Mouse (Mus musculus): ENCODE measurements around the gene Optn. TPM values are rescaled to one million over a fixed set of nuclear protein-coding genes. Genes with fewer than 3 reads are reported as not detected.
"Not testable (repeated sequence)": the region's sequence is repeated elsewhere in the genome, so short reads cannot be mapped to it uniquely, and the experiment has no call there.

Optn gene
- polyA plus RNA-seq, 1 experiment from 2014 or later: 7.6 TPM

DNA sequence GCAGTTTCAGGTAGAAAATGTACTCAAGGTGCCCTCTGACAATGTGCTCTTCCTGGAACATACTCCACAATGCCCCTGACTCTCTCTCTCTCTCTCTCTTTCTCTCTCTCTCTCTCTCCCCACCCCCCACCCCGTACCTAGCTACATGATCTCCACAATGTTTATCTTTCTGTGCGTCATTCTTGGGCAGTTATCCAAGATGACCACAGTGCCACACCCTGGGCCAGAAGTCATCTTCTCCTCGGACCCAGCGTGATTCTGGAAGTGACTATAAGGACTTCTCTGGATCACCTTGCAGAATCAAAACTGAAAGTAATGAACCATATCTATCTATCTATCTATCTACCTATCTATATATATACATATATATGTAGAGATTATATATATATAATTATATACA is 4.1 kb upstream of the Optn start:
- WGBS: 76% methylated on average over 4 of the region's 4 CpGs
- no peak overlapping the region for H3K4me3 ChIP-seq (ENCODE audit: low read length)
- H3K27ac ChIP-seq (ENCODE audit: low read depth, low read length): no peak overlapping the region
- no peaks in the 10 kb centered on the region for H3K4me1 ChIP-seq (ENCODE audit: control insufficient read depth, insufficient read depth, low read length)
- H3K9ac ChIP-seq (ENCODE audit: low read depth, low read length): no peak overlapping the region
- ATAC-seq (ENCODE audit: low FRiP score, low TSS enrichment): no peak
- H3K4me2 ChIP-seq (replicated peaks; ENCODE audit: low read depth, low read length): no peak overlapping the region
- no peaks in the 10 kb centered on the region for H3K36me3 ChIP-seq (ENCODE audit: control insufficient read depth, insufficient read depth, low read length)
- no peaks in the 10 kb centered on the region for H3K27me3 ChIP-seq (ENCODE audit: control insufficient read depth, insufficient read depth, low read length)
- no peaks in the 10 kb centered on the region for H3K9me3 ChIP-seq (ENCODE audit: control insufficient read depth, low read length)

DNA sequence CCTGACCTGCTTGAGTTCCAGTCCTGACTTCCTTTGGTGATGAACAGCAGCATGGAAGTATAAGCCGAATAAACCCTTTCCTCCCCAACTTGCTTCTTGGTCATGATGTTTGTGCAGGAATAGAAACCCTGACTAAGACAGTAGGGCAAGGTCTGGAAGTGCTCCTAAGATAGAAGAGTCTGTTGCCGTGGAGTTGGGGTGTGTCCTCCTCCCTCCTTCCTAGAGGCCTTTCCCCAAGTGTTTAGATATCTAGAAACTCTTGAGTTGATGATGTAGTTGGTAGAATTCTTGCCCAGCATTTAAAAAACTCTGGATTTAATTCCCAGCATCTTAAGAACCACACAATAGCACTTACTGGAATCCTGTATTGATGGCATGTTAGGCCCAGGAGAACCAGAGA is 3.4 kb upstream of the Optn start:
- H3K27me3 ChIP-seq (ENCODE audit: control insufficient read depth, insufficient read depth, low read length); H3K9ac ChIP-seq (ENCODE audit: low read depth, low read length); H3K27ac ChIP-seq (ENCODE audit: low read depth, low read length); ATAC-seq (ENCODE audit: low FRiP score, low TSS enrichment); H3K36me3 ChIP-seq (ENCODE audit: control insufficient read depth, insufficient read depth, low read length); H3K9me3 ChIP-seq (ENCODE audit: control insufficient read depth, low read length); H3K4me1 ChIP-seq (ENCODE audit: control insufficient read depth, insufficient read depth, low read length); H3K4me2 ChIP-seq (replicated peaks; ENCODE audit: low read depth, low read length); H3K4me3 ChIP-seq (ENCODE audit: low read length): not testable (repeated sequence)
- 88% methylated on average over 1 of the region's 2 CpGs for WGBS

DNA sequence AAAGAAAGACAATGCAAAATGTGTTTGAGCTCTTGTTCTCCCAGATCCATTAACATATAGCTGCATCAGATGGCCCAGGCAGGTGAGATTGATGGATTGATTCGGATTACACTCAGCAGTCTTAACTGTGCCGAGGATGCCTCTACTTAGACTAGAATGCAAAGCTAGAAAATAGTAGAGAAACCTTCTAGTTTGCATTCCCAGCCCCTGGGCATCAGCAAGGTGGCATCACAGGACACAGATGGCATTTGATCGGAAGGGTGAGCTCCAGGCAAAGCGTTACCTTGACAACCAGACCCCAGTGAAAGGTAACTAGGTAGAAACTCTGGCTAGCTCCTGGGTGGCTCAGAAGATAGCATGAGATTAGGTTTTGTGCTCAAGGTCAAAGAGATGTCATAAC is 396 bp upstream of the Optn start:
- H3K27ac ChIP-seq (ENCODE audit: low read depth, low read length): no peak overlapping the region
- peak; percentile 53 for ATAC-seq (ENCODE audit: low FRiP score, low TSS enrichment)
- H3K4me1 ChIP-seq (ENCODE audit: control insufficient read depth, insufficient read depth, low read length): no peaks in the 10 kb centered on the region
- 27% methylated on average over 4 of the region's 4 CpGs for WGBS
- H3K4me3 ChIP-seq (ENCODE audit: low read length): peak overlapping the region; percentile 57
- peak overlapping the region; percentile 5; the same call in 1 of the 2 replicates for H3K9ac ChIP-seq (ENCODE audit: low read depth, low read length)
- H3K36me3 ChIP-seq (ENCODE audit: control insufficient read depth, insufficient read depth, low read length): no peaks in the 10 kb centered on the region
- H3K27me3 ChIP-seq (ENCODE audit: control insufficient read depth, insufficient read depth, low read length): no peaks in the 10 kb centered on the region
- H3K9me3 ChIP-seq (ENCODE audit: control insufficient read depth, low read length): no peaks in the 10 kb centered on the region
- peak overlapping the region; percentile 90 for H3K4me2 ChIP-seq (replicated peaks; ENCODE audit: low read depth, low read length)

DNA sequence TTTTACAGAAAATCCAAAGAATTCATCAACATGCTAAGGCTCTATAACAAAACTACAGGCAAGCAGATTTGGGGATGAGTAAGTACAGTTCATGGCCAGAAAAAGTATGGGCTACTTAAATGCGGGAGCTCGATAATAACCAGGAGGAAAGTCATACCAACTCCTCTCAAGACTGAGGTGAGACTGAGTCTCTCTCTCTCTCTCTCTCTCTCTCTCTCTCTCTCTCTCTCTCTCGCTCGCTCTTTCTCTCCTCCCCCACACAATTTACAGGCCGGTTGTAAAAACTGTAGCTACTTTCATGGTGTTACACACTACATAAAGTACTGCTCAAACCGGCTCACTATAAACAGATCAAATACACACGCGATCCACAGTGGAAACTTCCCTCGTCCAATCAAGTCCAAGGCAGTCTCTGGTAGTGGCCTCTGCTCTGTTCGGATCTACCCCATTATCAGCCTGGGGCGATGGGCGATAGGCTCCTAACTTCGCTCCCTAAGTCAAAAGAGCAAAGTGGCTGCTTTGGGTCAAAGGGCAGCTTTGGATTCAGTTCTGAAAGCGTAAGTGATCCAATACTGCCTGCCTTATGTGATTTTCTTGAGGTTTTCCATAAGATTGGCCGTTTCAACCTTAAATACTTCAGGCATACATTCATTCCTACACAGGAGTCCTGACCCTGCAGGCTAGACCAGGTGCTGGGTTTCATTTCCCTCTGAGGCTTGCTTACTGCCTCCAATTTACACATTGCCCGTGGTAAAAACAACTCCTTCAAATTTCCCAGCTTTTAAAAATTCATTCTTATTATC is 1.2 kb downstream of the Optn start:
- no peaks in the 10 kb centered on the region for H3K36me3 ChIP-seq (ENCODE audit: control insufficient read depth, insufficient read depth, low read length)
- H3K9me3 ChIP-seq (ENCODE audit: control insufficient read depth, low read length): no peaks in the 10 kb centered on the region
- H3K4me1 ChIP-seq (ENCODE audit: control insufficient read depth, insufficient read depth, low read length): no peaks in the 10 kb centered on the region
- 27% methylated on average over 16 of the region's 16 CpGs for WGBS
- no peak overlapping the region for H3K27ac ChIP-seq (ENCODE audit: low read depth, low read length)
- no peak overlapping the region for H3K9ac ChIP-seq (ENCODE audit: low read depth, low read length)
- H3K27me3 ChIP-seq (ENCODE audit: control insufficient read depth, insufficient read depth, low read length): no peaks in the 10 kb centered on the region
- ATAC-seq (ENCODE audit: low FRiP score, low TSS enrichment): 0 out of 2 replicates have a peak, but pooled peaks have one; percentile 37
- peak overlapping the region; percentile 57 for H3K4me3 ChIP-seq (ENCODE audit: low read length)
- H3K4me2 ChIP-seq (replicated peaks; ENCODE audit: low read depth, low read length): peak overlapping the region; percentile 90

DNA sequence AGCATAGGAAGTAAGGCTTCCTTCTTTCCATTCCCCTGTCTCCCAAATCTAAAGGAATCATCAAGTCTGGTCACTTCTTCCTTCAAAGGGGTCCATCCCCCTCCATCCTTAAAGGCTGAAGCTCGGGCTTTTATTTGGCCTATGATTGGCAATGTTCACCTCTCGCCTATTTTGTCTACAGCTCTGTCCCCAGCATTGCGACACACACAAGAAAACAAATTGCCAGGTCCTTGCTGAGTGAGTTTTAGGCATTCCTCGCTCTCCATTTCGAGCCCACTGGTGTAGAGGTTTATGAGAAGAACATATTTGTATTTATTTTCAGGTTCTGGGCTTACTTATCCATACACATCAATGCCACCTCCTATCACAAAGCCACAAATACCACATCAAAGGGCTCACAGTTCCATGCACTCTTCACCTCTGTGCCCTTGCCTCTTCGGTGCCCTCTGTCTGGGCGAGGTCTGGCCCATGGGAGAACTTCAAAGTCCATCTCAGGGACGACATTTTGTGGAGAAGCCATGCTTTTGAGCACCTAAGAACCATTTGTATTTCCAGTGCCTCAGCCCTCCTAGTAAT is 2.6 kb downstream of the Optn start:
- 85% methylated on average over 8 of the region's 8 CpGs for WGBS
- H3K9ac ChIP-seq (ENCODE audit: low read depth, low read length): no peak overlapping the region
- H3K27me3 ChIP-seq (ENCODE audit: control insufficient read depth, insufficient read depth, low read length): no peaks in the 10 kb centered on the region
- no peak for ATAC-seq (ENCODE audit: low FRiP score, low TSS enrichment)
- no peak overlapping the region for H3K27ac ChIP-seq (ENCODE audit: low read depth, low read length)
- no peaks in the 10 kb centered on the region for H3K9me3 ChIP-seq (ENCODE audit: control insufficient read depth, low read length)
- no peaks in the 10 kb centered on the region for H3K36me3 ChIP-seq (ENCODE audit: control insufficient read depth, insufficient read depth, low read length)
- H3K4me3 ChIP-seq (ENCODE audit: low read length): no peak overlapping the region
- no peaks in the 10 kb centered on the region for H3K4me1 ChIP-seq (ENCODE audit: control insufficient read depth, insufficient read depth, low read length)
- no peak overlapping the region for H3K4me2 ChIP-seq (replicated peaks; ENCODE audit: low read depth, low read length)

DNA sequence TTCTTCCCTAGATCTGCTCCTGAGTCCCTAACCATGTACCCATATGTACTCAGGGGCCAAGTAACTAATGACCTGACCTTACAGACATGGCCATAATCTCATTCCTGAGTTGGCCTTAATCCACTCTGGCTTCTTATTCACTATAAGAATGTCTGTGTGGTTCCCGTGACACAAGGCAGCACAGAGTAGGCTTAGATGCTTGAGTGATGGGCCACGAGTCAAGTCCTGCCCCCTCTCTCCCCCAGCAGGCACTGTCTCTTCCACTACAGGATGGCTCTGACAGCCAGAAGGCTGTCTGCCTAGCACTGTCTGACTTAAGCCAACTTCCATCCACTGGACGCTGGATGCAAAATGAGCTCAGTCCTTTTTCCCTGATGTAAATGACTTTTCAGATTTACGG is 3.9 kb downstream of the Optn start:
- H3K4me1 ChIP-seq (ENCODE audit: control insufficient read depth, insufficient read depth, low read length): no peaks in the 10 kb centered on the region
- H3K4me2 ChIP-seq (replicated peaks; ENCODE audit: low read depth, low read length): no peak overlapping the region
- H3K9ac ChIP-seq (ENCODE audit: low read depth, low read length): no peak overlapping the region
- no peaks in the 10 kb centered on the region for H3K27me3 ChIP-seq (ENCODE audit: control insufficient read depth, insufficient read depth, low read length)
- ATAC-seq (ENCODE audit: low FRiP score, low TSS enrichment): no peak
- no peaks in the 10 kb centered on the region for H3K9me3 ChIP-seq (ENCODE audit: control insufficient read depth, low read length)
- H3K4me3 ChIP-seq (ENCODE audit: low read length): no peak overlapping the region
- H3K27ac ChIP-seq (ENCODE audit: low read depth, low read length): no peak overlapping the region
- H3K36me3 ChIP-seq (ENCODE audit: control insufficient read depth, insufficient read depth, low read length): no peaks in the 10 kb centered on the region
- 86% methylated on average over 4 of the region's 4 CpGs for WGBS

DNA sequence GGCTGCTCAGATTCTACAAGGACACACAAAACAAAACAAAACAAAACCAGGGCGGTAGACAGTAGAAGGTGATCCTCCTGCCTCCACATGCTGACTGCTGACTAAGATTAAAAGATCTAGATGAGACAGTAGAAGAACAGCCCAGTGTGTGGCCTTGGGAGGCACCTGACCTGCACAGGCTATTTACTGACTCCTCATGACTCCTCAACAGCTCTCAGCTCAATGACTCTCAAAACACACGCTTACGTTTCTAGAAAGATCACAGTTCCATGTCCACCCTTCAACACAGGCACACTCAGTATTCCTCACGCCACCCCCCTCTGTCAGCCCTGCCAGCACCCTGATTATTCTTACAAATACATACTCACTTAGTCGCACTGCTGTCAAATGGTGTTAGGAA is 5.4 kb downstream of the Optn start:
- Histone ChIP-seq H3K4me3 (ENCODE audit: low read length) (no peak overlapping the region), H3K4me2 (replicated peaks; ENCODE audit: low read depth, low read length) (no peak overlapping the region), H3K4me1 (ENCODE audit: control insufficient read depth, insufficient read depth, low read length) (no peaks in the 10 kb centered on the region), H3K36me3 (ENCODE audit: control insufficient read depth, insufficient read depth, low read length) (no peaks in the 10 kb centered on the region), H3K9me3 (ENCODE audit: control insufficient read depth, low read length) (no peaks in the 10 kb centered on the region), H3K27ac (ENCODE audit: low read depth, low read length) (no peak overlapping the region), H3K9ac (ENCODE audit: low read depth, low read length) (no peak overlapping the region), H3K27me3 (ENCODE audit: control insufficient read depth, insufficient read depth, low read length) (no peaks in the 10 kb centered on the region)
- no peak for ATAC-seq (ENCODE audit: low FRiP score, low TSS enrichment)
- WGBS: 78% methylated on average over 5 of the region's 5 CpGs

DNA sequence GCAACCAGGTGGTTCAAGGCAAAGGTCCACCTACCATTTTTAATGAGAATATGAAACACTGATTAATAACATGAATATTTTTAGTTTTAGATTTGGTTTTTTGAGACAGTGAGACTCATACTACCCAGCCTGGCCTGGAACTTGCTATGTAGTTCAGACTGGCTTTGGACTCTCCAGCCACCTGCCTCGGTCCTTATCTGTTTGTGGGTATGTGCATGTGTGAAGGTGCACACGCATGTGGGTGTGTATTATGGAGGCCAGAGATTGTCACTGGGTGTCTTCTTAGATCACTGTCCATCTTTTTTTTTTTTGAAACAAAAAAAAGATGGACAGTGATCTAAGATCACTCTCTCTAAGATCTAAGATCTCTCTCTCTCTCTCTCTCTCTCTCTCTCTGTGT is 13.3 kb downstream of the Optn start:
- H3K4me3 ChIP-seq (ENCODE audit: low read length): no peak overlapping the region
- WGBS: 96% methylated on average over 2 of the region's 2 CpGs
- peaks cover under 1% of the 10 kb centered on the region; the same call in 1 of the 2 replicates for H3K4me1 ChIP-seq (ENCODE audit: control insufficient read depth, insufficient read depth, low read length)
- H3K27ac ChIP-seq (ENCODE audit: low read depth, low read length): no peak overlapping the region
- 0 out of 2 replicates have a peak, but pooled peaks cover 3% of the 10 kb centered on the region for H3K9me3 ChIP-seq (ENCODE audit: control insufficient read depth, low read length)
- H3K27me3 ChIP-seq (ENCODE audit: control insufficient read depth, insufficient read depth, low read length): no peaks in the 10 kb centered on the region
- no peaks in the 10 kb centered on the region for H3K36me3 ChIP-seq (ENCODE audit: control insufficient read depth, insufficient read depth, low read length)
- H3K4me2 ChIP-seq (replicated peaks; ENCODE audit: low read depth, low read length): no peak overlapping the region
- ATAC-seq (ENCODE audit: low FRiP score, low TSS enrichment): no peak
- no peak overlapping the region for H3K9ac ChIP-seq (ENCODE audit: low read depth, low read length)

DNA sequence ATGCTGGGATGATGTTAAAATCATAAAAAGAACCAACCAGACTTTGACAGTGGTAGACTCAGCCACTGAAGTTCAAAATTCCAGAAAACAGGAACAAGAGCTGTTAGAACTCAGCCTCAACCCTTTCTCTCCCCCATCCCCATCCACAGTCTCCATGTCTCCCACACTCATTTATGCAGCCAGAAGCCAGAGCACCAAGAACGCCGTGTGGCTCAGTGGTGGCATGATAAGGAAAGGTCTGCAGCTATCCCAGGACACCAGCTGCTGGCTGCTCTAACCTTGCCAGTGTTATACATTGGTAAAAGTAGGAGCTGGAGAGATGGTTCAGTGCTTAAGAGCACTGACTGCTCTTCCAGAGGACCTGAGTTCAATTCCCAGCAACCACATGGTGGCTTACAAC is 16.8 kb downstream of the Optn start:
- no peaks in the 10 kb centered on the region for H3K27me3 ChIP-seq (ENCODE audit: control insufficient read depth, insufficient read depth, low read length)
- no peak overlapping the region for H3K9ac ChIP-seq (ENCODE audit: low read depth, low read length)
- H3K27ac ChIP-seq (ENCODE audit: low read depth, low read length): no peak overlapping the region
- H3K4me3 ChIP-seq (ENCODE audit: low read length): no peak overlapping the region
- no peak for ATAC-seq (ENCODE audit: low FRiP score, low TSS enrichment)
- 85% methylated on average over 2 of the region's 2 CpGs for WGBS
- H3K36me3 ChIP-seq (ENCODE audit: control insufficient read depth, insufficient read depth, low read length): no peaks in the 10 kb centered on the region
- peaks cover 8% of the 10 kb centered on the region; the same call in 1 of the 2 replicates for H3K4me1 ChIP-seq (ENCODE audit: control insufficient read depth, insufficient read depth, low read length)
- H3K9me3 ChIP-seq (ENCODE audit: control insufficient read depth, low read length): no peaks in the 10 kb centered on the region
- H3K4me2 ChIP-seq (replicated peaks; ENCODE audit: low read depth, low read length): no peak overlapping the region

All from kidney, embryonic 14.5 days (tissue).